Mouse (Mus musculus) cortical plate, adult 2 months (tissue): ENCODE data around the gene Mycbpap. TPM values are rescaled to one million over a fixed set of nuclear protein-coding genes. Genes with fewer than 3 reads are reported as not detected.

Experiments used
- H3K27ac ChIP-seq: fragments of 200-500 bp; 2 replicates; pipeline ENCODE4 v1.5.1; 2012; ENCODE audit warnings: low read length, control low read depth, inconsistent platforms; ENCODE audit not compliant: insufficient read depth
- H3K4me1 ChIP-seq: fragments of 200-500 bp; 2 replicates; pipeline ENCODE4 v1.6.1; 2011; ENCODE audit warnings: low read length; ENCODE audit not compliant: control insufficient read depth, insufficient read depth
- H3K4me3 ChIP-seq: fragments of 200-500 bp; 2 replicates; pipeline ENCODE4 v1.5.1; 2011; ENCODE audit warnings: mild to moderate bottlenecking, low read length, control low read depth; ENCODE audit not compliant: insufficient read depth
- CTCF ChIP-seq: fragments of 200-500 bp; IDR thresholded peaks from 2 replicates; pipeline ENCODE4 v1.5.1; 2011; ENCODE audit warnings: mild to moderate bottlenecking, control low read depth, low read length; ENCODE audit not compliant: insufficient read depth; ENCODE audit errors: extremely low read depth
- POLR2A ChIP-seq: fragments of 200-500 bp; IDR thresholded peaks from 2 replicates; pipeline ENCODE4 v1.6.1; 2011; ENCODE audit warnings: mild to moderate bottlenecking, low read length, control low read depth; ENCODE audit not compliant: insufficient read depth; ENCODE audit errors: extremely low read depth
- polyA plus RNA-seq: library from polyadenylated mRNA; depleted of rRNA; stranded (reverse); fragments of >200 nt; gene quantifications from 2 replicates; pipeline ENCODE4 v1.2.3, GENCODE M21; 2012

Gene Mycbpap
- polyA plus RNA-seq, 1 experiment: 2.5 TPM

DNA sequence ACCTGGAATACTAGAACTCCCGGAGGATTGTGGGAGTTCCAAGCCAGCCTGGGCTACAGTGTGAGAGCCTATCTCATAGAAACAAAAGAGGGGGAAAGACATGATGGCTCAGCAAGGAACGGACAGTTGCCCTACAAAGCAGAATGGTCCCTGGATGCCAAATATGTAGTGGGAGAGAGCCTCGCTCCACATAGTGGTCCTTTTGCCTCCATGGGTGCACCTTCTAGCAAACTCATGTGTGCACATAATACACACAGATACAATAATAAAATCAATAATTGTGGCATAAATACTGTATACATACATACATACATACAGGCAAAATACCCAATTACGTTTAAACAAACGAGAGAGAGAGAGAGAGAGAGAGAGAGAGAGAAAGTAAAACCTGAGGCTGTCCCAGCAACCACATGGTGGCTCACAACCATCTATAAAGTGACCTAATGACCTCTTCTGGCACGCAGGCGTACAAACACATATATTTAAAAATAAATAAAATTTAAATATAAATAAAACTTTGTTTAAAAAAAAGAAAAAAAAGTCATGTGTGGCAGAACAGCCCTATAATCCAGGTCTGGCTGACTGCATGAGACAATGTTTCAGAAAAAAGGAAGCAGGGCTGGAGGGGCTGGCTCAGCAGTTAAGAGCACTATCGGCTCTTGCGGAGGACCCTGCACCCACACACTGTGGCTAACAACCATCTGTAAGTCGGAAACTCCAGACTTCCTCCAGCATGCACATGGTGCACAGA lies 28.3 kb upstream of the Mycbpap start:
- H3K4me3 ChIP-seq: no peak overlapping the region
- no peak for TF ChIP-seq POLR2A
- no peak for TF ChIP-seq CTCF

DNA sequence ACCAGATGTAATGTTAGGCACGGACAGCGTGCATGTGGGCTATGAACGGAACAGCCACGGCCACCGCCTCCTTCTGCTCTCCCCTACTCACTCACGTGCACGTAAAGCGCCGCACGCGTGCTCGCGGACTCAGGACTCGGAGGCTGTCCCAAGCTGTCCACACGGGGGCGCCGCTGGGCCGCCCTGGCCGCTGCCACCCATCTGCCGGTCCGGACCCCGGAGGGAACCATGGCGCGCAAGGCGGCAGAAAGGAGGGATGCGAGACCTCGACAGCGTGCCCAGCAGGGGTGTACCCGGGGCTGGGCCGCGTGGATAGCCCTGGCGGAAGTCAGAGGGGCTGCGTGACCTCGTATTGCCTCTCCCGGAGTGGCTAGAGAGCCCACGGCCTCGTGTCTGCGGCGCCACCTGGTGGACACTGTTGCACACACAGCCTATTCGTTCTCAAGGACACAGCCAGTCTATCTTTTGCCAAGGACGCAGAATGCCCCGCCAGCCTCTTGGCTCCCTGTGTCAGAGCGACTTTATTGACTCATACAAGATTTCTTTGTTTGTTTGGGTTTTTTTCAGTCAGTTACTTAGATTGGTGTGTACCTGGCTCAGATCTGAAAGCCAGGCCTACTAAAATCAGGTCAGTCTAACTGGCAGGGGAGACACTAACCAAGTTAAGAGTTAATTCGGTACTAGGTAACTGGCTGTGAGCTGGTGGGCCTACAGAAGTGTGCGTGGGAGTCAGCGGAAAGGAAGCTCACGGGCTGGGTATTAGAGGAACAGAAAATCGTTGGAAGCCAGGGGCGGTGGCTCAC lies 27.5 kb upstream of the Mycbpap start, which contains the start of gene Rsad1:
Gene Rsad1 (minus strand): TSS at position 368 of the 803 bp plus-strand sequence.
- Histone ChIP-seq H3K27ac (peak within 1 kb of the TSS; percentile 62), H3K4me3 (peak within 1 kb of the TSS; percentile 64), H3K4me1 (0 out of 2 replicates have a peak, but pooled peaks cover 1% of the 10 kb centered on the region)
- TF ChIP-seq CTCF (peak; percentile 63), POLR2A (peak; percentile 68; the same call in 1 of the 2 replicates)

More for the DNA sequence above, 28.3 kb upstream of the Mycbpap start:
- Histone ChIP-seq H3K27ac (0 out of 2 replicates have a peak overlapping the region, but pooled peaks have one; percentile 4), H3K4me1 (0 out of 2 replicates have a peak, but pooled peaks cover 1% of the 10 kb centered on the region)

DNA sequence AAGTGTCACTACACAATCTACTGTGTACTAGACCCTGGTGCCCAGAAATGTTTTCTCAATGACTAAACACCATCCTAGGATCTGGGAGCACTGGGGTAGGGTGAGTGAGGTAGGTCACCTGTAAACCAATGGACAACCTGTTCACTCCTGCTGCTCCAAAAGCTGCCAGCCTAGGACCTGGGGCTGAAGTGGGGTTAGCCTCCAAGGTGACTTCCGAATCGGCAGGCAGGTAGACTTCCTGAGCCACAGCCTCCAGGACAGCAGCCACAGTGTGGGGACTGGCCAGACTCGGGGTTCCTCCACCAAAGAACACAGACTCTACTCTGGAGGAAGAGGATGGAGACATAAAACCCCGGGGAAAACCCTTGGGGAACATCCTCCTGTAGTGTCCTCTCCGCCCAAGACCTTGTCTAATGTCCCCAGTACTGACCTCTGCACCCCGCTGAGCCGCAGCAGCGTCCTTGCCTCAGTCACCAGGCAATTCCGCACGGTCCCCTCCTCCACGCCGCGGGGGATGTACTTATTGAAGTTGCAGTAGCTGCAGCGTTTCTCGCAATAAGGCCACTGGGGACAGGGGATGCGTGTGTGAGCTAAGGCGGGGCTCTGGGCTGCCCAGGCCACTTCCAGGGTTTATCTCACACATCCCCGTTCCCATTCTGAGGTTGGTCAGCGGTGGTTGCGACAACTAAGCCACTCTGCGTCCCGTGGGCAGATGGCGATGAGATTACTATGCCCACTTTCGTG lies 26.7 kb upstream of the Mycbpap start:
- H3K4me1 ChIP-seq: 0 out of 2 replicates have a peak, but pooled peaks cover 1% of the 10 kb centered on the region

DNA sequence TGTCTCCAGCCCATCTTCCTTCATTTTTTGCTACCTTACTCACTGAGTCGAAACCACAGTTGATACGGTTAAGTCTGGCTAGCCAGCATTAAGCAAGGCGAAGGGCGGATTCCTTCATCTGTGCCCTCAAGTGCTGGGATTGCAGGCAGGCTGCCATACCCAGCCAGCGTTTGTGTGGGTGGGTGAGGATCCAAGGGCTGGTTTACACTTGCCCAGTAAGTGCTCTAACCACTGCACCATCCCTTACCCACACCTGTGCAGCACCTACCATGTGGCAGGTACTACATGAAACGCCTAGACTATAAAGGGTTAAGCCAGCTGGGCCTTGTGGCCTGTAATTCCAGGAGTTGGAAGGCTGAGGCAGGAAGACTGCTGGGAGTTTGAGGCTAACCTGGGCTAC lies 25.7 kb upstream of the Mycbpap start:
- Histone ChIP-seq H3K27ac (no peak overlapping the region), H3K4me3 (no peak overlapping the region), H3K4me1 (0 out of 2 replicates have a peak, but pooled peaks cover 1% of the 10 kb centered on the region)
- no peak for TF ChIP-seq CTCF
- TF ChIP-seq POLR2A: no peak

More for the DNA sequence above, 26.7 kb upstream of the Mycbpap start:
- Histone ChIP-seq H3K4me3 (peak overlapping the region; percentile 64), H3K27ac (peak overlapping the region; percentile 62)
- TF ChIP-seq POLR2A: no peak
- no peak for TF ChIP-seq CTCF

DNA sequence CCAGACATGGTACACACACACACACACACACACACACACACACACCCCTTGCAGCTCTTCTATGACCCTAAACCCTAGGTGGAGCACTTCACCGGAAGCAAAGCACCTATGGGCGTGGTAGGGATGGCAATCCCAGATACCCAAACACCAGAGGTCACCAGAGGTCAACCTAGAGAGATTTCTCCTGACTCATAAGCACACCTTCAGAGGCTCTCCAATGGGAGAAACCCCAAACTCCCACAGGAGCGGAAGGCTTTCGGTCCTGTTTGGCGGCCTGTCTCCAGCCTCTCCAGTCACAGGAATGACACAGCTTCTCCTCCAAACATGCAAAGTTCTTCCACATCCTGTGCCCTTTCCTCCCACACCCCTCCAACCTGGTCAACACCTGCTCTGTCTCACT lies 24.8 kb upstream of the Mycbpap start:
- TF ChIP-seq POLR2A (no peak), CTCF (no peak)
- no peak overlapping the region for H3K27ac ChIP-seq
- H3K4me1 ChIP-seq: 0 out of 2 replicates have a peak, but pooled peaks cover 1% of the 10 kb centered on the region
- H3K4me3 ChIP-seq: no peak overlapping the region

DNA sequence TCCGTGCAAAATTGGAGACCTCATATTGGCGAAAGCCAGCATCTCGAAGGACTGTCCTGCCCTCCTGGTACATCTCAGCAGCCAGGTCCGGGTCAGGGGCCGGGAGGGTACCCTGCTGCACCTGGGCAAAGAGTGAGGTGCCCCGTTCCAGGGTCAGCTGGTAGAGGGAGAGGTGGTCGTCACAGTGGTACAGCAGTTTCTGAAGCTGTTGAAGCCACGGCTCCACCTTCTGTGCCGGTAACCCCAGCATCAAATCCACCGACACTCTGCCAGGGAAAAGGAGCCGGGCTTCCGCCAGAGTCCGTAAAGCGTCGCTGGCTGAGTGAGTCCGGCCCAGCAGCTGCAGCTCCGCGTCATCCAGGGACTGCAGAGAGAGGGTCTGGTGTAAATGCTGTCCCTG lies 22.9 kb upstream of the Mycbpap start:
- TF ChIP-seq CTCF: no peak
- TF ChIP-seq POLR2A: no peak
- Histone ChIP-seq H3K4me3 (peak overlapping the region; percentile 33), H3K4me1 (0 out of 2 replicates have a peak, but pooled peaks cover 1% of the 10 kb centered on the region), H3K27ac (no peak overlapping the region)

DNA sequence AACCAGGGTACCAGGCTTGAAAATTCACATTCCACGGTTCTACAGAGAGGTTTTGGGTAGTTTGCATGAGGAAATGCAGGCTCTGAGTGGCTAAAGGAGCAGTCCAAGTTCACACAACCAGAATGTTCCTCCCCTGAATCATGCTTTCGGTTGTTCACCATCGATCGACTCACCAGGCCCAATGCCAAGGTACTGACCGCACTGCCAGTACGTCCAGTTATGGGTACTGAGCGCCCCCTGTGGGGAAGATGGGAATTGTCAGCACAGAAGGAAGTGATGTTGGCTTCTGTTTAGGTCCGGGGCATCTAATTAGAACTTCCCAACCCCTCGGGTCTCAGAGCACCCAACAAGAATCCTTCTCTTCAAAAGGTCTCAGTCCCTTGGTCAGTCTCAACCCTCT lies 22.4 kb upstream of the Mycbpap start:
- H3K27ac ChIP-seq: no peak overlapping the region
- TF ChIP-seq POLR2A: no peak
- TF ChIP-seq CTCF: peak; percentile 91
- H3K4me1 ChIP-seq: no peaks in the 10 kb centered on the region
- peak overlapping the region; percentile 33 for H3K4me3 ChIP-seq

DNA sequence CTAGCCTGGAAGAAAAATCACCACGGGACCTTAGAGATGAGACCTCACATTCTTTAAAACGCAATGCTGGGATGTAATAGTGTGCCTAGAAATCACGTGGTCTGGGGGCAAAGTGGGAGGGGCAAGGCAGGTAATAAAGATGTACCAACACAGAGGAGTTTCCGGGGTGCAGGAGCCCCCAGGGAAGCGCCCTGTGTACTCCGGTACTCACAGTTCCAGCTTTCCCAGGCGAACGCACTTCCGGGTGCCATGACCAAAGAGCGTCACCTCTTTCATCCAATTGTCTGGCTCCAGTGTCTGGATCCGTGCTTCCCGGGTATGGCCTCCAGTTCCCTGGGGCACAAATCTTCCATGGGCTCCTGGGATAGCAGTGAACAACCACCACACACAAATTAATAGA lies 21.8 kb upstream of the Mycbpap start:
- no peak for TF ChIP-seq CTCF
- Histone ChIP-seq H3K4me3 (0 out of 2 replicates have a peak overlapping the region, but pooled peaks have one; percentile 33), H3K4me1 (no peaks in the 10 kb centered on the region)

DNA sequence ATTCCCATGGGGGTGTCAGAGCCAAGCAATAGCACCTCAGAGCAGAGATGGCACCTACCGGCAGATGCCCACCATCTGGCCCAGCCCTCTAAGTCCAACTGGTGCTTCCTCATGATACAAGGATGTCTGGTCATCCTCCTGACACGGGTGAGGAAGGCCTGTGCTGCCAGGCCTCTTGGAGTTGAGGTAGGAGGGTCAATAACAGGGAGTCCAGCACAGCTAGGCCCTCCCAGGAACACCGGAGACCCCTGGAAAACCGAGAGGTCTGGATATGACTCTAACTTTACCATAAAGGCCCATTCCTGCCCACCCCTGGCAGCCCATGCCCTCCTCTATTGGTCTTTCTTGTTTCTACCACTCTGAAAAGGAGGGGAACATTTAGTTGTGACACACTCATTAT lies 20.9 kb upstream of the Mycbpap start:
- TF ChIP-seq CTCF (no peak), POLR2A (no peak)
- no peak overlapping the region for H3K27ac ChIP-seq
- H3K4me3 ChIP-seq: no peak overlapping the region
- H3K4me1 ChIP-seq: no peaks in the 10 kb centered on the region

More for the DNA sequence above, 21.8 kb upstream of the Mycbpap start:
- H3K27ac ChIP-seq: no peak overlapping the region
